Mouse (Mus musculus) hindbrain, embryonic 15.5 days (tissue): ENCODE data around the gene Smg5. TPM values are rescaled to one million over a fixed set of nuclear protein-coding genes. Genes with fewer than 3 reads are reported as not detected.
"Not testable (repeated sequence)": the region's sequence is repeated elsewhere in the genome, so short reads cannot be mapped to it uniquely, and the experiment has no call there.

Experiments
- ATAC-seq: fragments of 200-750 bp; cut with Nextera tagmentation; 2 replicates; pipeline ENCODE4 v1.8.0; 2017; ENCODE audit warnings: low read depth, moderate number of reproducible peaks, moderate TSS enrichment; ENCODE audit not compliant: low FRiP score
- H3K27ac ChIP-seq: fragments of 300-500 bp; sonication (generic); replicated peaks from 2 replicates; pipeline ENCODE4 v1.5.1; 2015; ENCODE audit warnings: mild to moderate bottlenecking, inconsistent platforms
- H3K27me3 ChIP-seq: fragments of 300-500 bp; sonication (generic); 2 replicates; pipeline ENCODE4 v1.6.1; 2015; ENCODE audit warnings: control low read depth, inconsistent platforms
- H3K36me3 ChIP-seq: fragments of 300-500 bp; sonication (generic); 2 replicates; pipeline ENCODE4 v1.6.1; 2015; ENCODE audit warnings: control low read depth, inconsistent platforms
- H3K4me1 ChIP-seq: fragments of 300-500 bp; sonication (generic); replicated peaks from 2 replicates; pipeline ENCODE4 v1.6.1; 2015; ENCODE audit warnings: control low read depth, inconsistent platforms
- H3K4me2 ChIP-seq: fragments of 300-500 bp; sonication (generic); 2 replicates; pipeline ENCODE4 v1.6.1; 2015; ENCODE audit warnings: moderate library complexity, mild to moderate bottlenecking, inconsistent platforms
- H3K4me3 ChIP-seq: fragments of 300-500 bp; sonication (generic); 2 replicates; pipeline ENCODE4 v1.5.1; 2015; ENCODE audit warnings: mild to moderate bottlenecking, inconsistent platforms
- H3K9ac ChIP-seq: fragments of 300-500 bp; sonication (generic); 2 replicates; pipeline ENCODE4 v1.6.1; 2015; ENCODE audit warnings: inconsistent platforms
- H3K9me3 ChIP-seq: fragments of 300-500 bp; sonication (generic); 2 replicates; pipeline ENCODE4 v1.6.1; 2016; ENCODE audit warnings: control low read depth, inconsistent platforms
- WGBS: fragments of 180-500 bp; shearing (Covaris S2); methylation state at CpG from one replicate; pipeline ENCODE4 v1.1.7; 2015; 5-methylcytosine and 5-hydroxymethylcytosine counted together
- polyA plus RNA-seq: library from polyadenylated mRNA; unstranded; fragments of >200 nt; fragmentation: Nextera tagmentation; extraction: Ambion mirVana; gene quantifications from 2 replicates; pipeline ENCODE4 v1.2.1, GENCODE M21; 2015

Gene Smg5
- polyA plus RNA-seq: 62.5 and 64.0 TPM in 2 replicates

DNA sequence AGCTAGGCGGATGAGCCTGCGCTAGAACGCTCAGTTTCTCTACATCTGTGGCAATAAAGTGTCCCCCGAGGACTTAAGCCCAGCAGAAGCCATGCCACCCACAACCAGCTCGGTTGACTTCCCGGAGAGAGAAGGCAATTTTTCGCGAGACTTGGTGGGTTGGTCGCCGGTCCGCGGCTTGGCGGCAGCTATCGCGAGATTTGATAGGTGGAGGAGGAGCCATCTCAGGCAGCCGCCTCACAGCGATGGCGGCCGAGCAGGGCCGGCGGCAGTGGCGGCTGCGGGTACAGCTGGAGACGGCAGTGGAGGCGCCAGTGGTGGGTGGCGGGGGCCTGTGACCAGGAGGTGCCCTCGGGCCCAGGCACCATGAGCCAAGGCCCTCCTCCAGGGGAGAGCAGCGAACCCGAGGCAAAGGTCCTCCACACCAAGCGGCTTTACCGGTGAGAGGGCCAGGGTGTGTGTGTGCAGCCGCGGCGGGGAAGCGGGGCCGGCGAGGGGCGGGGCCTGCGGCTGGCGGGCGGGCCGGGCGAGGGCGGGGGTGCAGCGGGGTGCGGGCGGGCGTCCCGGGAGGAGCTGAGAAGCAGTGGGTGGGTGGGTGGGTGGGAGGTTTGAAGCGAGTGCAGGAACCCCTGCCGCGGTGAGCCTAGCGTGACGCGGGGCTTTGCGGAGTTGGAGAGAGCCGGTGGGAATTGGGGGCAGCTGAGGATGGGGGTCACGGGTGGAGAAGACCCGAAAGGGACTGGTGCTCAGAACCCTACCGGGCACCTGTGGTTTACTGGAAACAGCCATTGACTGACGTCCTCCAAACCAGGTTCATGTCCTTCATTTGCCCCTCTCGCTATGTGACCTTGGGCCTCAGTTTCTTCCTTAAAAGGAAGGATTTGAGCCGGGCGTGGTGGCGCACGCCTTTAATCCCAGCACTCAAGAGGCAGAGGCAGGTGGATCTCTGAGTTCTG, at the start of gene Smg5, which contains the start of gene Tmem79:
Gene Smg5 (plus strand): TSS at position 203 of the 956 bp plus-strand sequence.
Gene Tmem79 (minus strand): TSS at position 91 of the 956 bp plus-strand sequence.
- ATAC-seq: peak; percentile 96
- Histone ChIP-seq H3K4me3 (peak within 1 kb of the TSS; percentile 62), H3K4me2 (peak within 1 kb of the TSS; percentile 78), H3K9me3 (no peaks in the 10 kb centered on the region), H3K9ac (peak within 1 kb of the TSS; percentile 79), H3K27ac (peak within 1 kb of the TSS; percentile 95), H3K4me1 (peaks cover 27% of the 10 kb centered on the region), H3K36me3 (no peaks in the 10 kb centered on the region), H3K27me3 (no peaks in the 10 kb centered on the region)
- WGBS: 2% methylated on average over 65 of the region's 66 CpGs

DNA sequence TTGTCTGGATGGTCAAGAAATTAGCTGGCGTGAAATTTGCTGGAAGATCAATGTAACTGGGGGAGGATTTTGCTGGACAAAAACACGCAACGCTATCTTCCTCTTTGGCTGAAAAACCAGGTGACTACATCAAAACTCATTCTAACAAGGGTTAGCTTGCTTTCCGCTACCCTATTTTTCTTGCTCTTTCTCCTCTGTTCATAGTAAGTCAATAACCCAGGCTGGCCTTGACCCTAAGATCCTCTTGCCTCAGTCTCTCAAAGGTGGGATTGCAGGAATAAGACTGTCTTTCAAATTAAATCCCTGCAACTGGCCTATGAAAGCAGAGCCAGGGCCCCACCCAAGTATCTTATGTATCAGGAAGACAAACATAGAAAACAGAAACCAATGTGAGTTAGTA, 49.0 kb upstream of the Smg5 start, which contains the start of gene Gm38392:
Gene Gm38392 (minus strand): TSS at position 101 of the 400 bp plus-strand sequence.
- no peak for ATAC-seq
- no peak within 1 kb of the TSS for H3K4me3 ChIP-seq
- H3K27me3 ChIP-seq: no peaks in the 10 kb centered on the region
- no peaks in the 10 kb centered on the region for H3K4me1 ChIP-seq
- H3K9ac ChIP-seq: no peak within 1 kb of the TSS
- no peaks in the 10 kb centered on the region for H3K36me3 ChIP-seq
- H3K27ac ChIP-seq: no peak within 1 kb of the TSS
- H3K4me2 ChIP-seq: no peak within 1 kb of the TSS
- H3K9me3 ChIP-seq: no peaks in the 10 kb centered on the region
- WGBS: 100% methylated on average over 4 of the region's 4 CpGs

DNA sequence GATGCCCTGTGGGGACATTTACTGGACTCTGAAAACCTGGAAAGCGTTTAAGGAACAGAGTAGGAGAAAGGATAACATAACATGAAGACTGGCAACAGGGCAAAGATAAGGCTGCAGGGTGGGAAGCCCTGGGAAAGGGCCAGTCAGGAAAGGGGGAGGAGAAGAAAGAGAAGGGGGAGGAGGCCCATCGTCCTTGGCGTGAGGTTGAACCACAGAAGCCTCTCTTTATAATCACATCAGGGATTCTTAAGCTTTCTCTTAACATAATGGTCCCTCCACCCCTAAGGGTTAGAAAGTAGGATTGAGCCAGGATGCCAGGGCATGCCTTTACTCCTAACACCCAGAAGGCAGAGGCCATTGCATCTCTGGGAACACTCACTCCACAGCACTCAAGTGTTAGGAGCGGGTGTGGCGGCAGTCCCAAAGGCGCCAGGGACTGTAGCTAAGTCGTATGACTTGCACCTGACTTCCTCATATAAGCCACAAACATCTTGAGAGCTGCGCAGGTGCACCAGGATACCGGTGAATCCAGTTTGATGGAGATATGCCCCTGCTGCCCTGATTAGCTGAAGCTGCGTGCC, 47.8 kb upstream of the Smg5 start:
- not testable (repeated sequence) for H3K27me3 ChIP-seq, H3K4me2 ChIP-seq, H3K4me3 ChIP-seq, H3K9ac ChIP-seq, H3K27ac ChIP-seq, ATAC-seq, H3K36me3 ChIP-seq, H3K9me3 ChIP-seq, H3K4me1 ChIP-seq
- 85% methylated on average over 9 of the region's 10 CpGs for WGBS

DNA sequence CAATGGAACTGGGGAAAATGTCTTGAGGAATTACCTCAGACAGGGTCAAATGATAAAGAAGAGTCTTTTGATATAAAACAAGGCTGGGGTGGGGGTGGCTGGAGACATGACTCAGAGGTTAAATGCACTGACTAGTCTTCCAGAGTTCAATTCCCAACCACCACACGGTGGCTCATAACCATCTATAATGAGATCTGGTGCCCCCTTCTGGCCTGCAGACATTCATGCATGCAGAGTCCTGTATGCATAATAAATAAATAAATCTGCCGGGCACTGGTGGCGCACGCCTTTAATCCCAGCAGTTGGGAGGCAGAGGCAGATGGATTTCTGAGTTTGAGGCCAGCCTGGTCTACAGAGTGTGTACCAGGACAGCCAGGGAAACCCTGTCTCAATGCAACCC, 44.1 kb upstream of the Smg5 start:
- Histone ChIP-seq H3K4me2 (no peak overlapping the region), H3K27me3 (no peaks in the 10 kb centered on the region), H3K4me3 (no peak overlapping the region), H3K4me1 (peaks cover 7% of the 10 kb centered on the region), H3K9me3 (no peaks in the 10 kb centered on the region), H3K27ac (no peak overlapping the region), H3K36me3 (no peaks in the 10 kb centered on the region), H3K9ac (no peak overlapping the region)
- no peak for ATAC-seq
- WGBS: 43% methylated on average over 4 of the region's 4 CpGs

DNA sequence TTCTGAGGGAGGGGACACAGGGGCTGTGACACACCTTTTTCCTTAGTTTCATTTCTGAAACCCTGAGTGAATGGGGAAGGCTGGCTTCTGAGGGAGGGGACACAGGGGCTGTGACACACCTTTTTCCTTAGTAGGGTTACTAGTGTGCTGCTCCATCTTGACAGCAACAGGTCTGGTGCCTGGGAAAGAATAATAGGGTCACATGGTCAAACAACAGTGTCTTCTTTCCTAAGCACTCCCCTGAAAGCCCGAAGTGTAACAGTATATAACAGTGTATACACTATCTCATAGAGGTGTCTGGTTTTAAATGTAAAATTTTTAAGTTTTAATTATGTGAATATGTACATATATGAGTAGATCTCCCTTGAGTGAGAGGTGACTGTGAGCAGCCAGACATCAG, 40.8 kb upstream of the Smg5 start:
- not testable (repeated sequence) for H3K27ac ChIP-seq, ATAC-seq, H3K27me3 ChIP-seq, H3K9me3 ChIP-seq
- Histone ChIP-seq H3K9ac (peak overlapping the region; percentile 57; the same call in 1 of the 2 replicates), H3K4me1 (peaks cover 26% of the 10 kb centered on the region), H3K36me3 (peaks cover 11% of the 10 kb centered on the region), H3K4me2 (peak overlapping the region; percentile 74), H3K4me3 (peak overlapping the region; percentile 76; the same call in 1 of the 2 replicates)
- 76% methylated on average over 1 of the region's 1 CpGs for WGBS

DNA sequence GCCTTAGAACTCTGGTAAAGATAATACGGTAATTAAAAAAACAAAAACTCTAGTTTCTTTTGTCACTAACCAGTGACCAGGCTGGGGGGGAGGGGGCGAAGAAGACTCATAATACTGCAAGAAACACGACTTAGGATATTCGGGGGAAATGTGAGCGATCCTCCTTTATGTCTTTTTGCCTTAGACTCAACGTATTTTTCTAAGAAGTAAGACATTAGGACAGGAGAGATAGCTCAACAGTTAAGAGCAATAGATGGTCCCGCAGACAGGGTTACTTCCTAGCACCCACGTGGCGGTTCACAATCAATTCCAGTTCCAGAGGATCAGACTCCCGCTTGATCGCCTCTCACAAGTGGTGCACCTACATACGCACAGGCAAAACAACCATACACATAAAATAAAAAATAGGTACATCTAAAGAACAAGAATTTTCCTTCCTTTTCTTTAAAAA, 39.9 kb upstream of the Smg5 start:
- Histone ChIP-seq H3K4me1 (peaks cover 26% of the 10 kb centered on the region), H3K4me3 (peak overlapping the region; percentile 76), H3K9ac (peak overlapping the region; percentile 57), H3K36me3 (peaks cover 20% of the 10 kb centered on the region), H3K4me2 (peak overlapping the region; percentile 74), H3K27ac (peak overlapping the region; percentile 88), H3K27me3 (no peaks in the 10 kb centered on the region), H3K9me3 (no peaks in the 10 kb centered on the region)
- ATAC-seq: peak; percentile 13; the same call in 1 of the 2 replicates
- 1% methylated on average over 12 of the region's 12 CpGs for WGBS

DNA sequence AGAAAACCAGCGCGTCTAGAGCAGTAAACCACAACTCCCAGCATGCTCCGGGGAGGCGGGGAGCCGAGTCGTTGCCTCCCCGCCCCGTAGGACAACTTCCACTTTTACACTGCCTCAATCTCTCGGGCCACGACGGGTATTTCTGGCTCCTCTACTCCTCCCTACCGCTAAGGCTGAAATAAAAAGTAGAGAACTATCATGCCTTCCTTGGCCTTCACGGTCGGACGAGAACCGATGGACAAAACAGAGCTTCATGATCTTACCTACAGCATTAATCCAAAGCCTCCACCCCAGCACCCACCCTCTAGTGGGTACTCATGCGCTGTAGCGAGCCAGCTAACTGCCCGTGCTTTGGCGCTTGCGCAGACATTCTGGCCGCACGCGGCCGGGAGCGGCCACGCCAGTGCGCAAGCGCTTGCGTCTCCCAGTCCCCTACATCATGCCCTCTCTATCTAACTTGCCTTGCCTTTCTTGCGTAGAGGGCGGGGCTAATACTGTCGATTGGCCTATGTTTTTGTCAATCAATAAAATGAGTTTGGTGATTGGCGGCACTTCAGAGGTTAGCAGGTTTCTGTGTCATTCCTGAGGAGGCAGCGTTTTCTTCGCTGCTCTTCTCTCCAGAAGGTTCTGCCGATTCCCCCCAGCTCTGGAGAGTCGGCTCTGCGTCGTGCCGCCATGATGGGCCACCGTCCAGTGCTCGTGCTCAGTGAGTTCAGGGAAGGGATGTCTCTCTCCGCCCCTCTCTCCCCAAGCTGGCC, 39.3 kb upstream of the Smg5 start, which contains the start of the genes Tsacc and Cct3:
Gene Tsacc (minus strand): TSS at position 439 of the 758 bp plus-strand sequence.
Gene Cct3 (plus strand): TSS at position 556 of the 758 bp plus-strand sequence.
- H3K27me3 ChIP-seq: no peaks in the 10 kb centered on the region
- peak; percentile 99 for ATAC-seq
- under 1% methylated on average over 44 of the region's 44 CpGs for WGBS

DNA sequence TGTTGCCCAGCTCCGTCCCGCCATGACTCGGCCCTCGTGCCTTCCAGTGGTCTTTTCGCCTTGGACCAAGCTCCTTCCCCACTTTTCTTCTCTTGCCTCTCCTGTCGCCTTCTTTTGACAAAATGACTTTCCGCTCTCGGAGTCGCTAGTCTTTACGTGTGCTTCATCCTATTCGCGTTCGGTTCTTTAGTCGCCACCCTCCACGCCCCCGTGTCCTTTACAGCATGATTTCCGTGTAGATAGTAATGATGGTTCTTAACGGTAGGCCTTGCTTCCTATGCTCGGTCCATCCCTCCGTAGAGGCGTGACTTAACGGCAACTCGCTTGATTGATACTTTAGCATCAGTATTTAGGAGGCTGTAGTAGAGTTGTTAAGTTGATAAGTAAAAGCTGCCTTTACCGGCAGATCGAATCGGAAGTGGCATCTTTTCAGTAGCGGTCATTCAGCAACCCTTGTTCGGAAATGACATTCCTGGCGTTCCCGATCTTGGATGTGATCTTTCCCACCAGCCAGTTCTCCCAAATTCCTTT, 38.7 kb upstream of the Smg5 start:
- peaks cover 26% of the 10 kb centered on the region for H3K4me1 ChIP-seq
- no peak for ATAC-seq
- no peaks in the 10 kb centered on the region for H3K27me3 ChIP-seq
- peaks cover 32% of the 10 kb centered on the region for H3K36me3 ChIP-seq
- no peaks in the 10 kb centered on the region for H3K9me3 ChIP-seq
- under 1% methylated on average over 30 of the region's 30 CpGs for WGBS
- peak overlapping the region; percentile 94 for H3K27ac ChIP-seq
- peak overlapping the region; percentile 76 for H3K4me3 ChIP-seq
- H3K4me2 ChIP-seq: peak overlapping the region; percentile 78
- H3K9ac ChIP-seq: peak overlapping the region; percentile 85

More for the DNA sequence above, 39.3 kb upstream of the Smg5 start, which contains the start of the genes Tsacc and Cct3:
- Histone ChIP-seq H3K9me3 (no peaks in the 10 kb centered on the region), H3K36me3 (peaks cover 26% of the 10 kb centered on the region), H3K4me1 (peaks cover 26% of the 10 kb centered on the region), H3K4me2 (peak within 1 kb of the TSS; percentile 78), H3K9ac (peak within 1 kb of the TSS; percentile 85), H3K4me3 (peak within 1 kb of the TSS; percentile 76), H3K27ac (peak within 1 kb of the TSS; percentile 94)

DNA sequence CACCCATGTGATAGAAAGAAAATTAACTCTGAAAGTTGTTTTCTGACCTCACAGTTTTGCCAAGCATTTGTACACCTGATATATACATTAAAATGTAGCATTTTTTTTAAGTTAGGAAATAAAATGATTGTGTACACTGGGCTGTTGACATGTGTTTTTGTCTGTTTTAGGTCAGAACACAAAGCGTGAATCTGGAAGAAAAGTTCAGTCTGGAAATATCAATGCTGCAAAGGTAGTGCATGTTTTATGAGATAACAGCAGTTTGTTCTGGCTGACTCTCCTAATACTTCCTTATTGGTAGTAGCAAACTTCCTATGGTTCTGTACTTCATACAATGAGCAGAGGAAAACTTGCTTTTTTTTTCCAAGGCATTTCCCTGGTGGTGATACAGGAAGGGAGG, 36.9 kb upstream of the Smg5 start:
- no peak overlapping the region for H3K9ac ChIP-seq
- H3K4me3 ChIP-seq: no peak overlapping the region
- peaks cover 47% of the 10 kb centered on the region for H3K36me3 ChIP-seq
- peaks cover 26% of the 10 kb centered on the region for H3K4me1 ChIP-seq
- ATAC-seq: no peak
- WGBS: 93% methylated on average over 1 of the region's 1 CpGs
- no peak overlapping the region for H3K4me2 ChIP-seq
- no peak overlapping the region for H3K27ac ChIP-seq
- no peaks in the 10 kb centered on the region for H3K9me3 ChIP-seq
- no peaks in the 10 kb centered on the region for H3K27me3 ChIP-seq

DNA sequence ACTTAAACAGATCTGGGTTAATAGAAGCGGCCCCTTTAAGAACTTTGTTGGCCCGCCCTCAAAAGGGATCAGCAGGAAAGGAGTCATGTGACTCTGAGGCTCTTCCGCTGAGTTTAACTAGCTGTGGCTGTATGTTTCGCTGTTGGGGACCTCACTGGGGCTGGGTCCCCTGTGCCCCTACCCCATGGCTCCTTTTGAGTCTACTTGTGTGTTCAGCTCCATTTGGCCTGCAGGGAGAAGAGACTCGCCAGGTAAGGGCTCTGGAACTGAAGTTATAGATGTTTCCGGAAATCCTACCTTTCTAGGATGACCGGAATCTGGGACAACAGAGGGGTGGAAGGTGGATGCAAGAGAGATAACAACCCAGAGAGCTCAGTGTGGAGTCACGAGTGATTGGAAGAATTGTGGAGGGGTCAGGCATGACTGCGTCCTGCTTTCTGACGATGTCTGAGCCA, 11.1 kb upstream of the Smg5 start, which contains the start of gene Glmp:
Gene Glmp (plus strand): TSS at position 73 of the 455 bp plus-strand sequence.
- Histone ChIP-seq H3K27me3 (no peaks in the 10 kb centered on the region), H3K4me3 (peak within 1 kb of the TSS; percentile 49), H3K9me3 (no peaks in the 10 kb centered on the region), H3K4me1 (peaks cover 15% of the 10 kb centered on the region), H3K36me3 (peaks cover 42% of the 10 kb centered on the region), H3K27ac (no peak within 1 kb of the TSS), H3K9ac (peak within 1 kb of the TSS; percentile 49), H3K4me2 (peak within 1 kb of the TSS; percentile 70)
- peak; percentile 87 for ATAC-seq
- WGBS: 1% methylated on average over 10 of the region's 10 CpGs

DNA sequence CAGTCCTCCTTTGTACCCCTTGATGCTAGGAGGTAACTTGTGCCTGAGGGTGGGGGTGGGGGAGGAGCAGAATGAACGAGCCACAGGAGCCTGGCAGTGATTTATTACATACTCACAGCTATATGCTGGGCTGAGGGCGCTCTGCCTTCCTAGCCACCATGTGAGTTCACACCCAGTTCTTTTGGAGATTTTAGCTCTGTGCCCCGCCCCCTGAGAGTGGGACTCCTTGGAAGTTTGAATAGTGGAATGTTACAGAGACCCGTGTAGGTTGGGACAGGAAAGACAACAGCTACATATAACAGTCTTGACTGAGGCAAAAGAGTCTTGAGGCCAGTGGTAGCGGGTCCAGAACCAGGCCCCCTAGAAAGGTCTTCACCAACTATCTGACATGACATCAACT, 7.1 kb upstream of the Smg5 start:
- WGBS: 70% methylated on average over 5 of the region's 5 CpGs
- no peak overlapping the region for H3K27ac ChIP-seq
- no peak overlapping the region for H3K4me3 ChIP-seq
- no peaks in the 10 kb centered on the region for H3K9me3 ChIP-seq
- H3K36me3 ChIP-seq: peaks cover 6% of the 10 kb centered on the region; the same call in 1 of the 2 replicates
- no peaks in the 10 kb centered on the region for H3K27me3 ChIP-seq
- peaks cover 15% of the 10 kb centered on the region for H3K4me1 ChIP-seq
- H3K4me2 ChIP-seq: no peak overlapping the region
- no peak overlapping the region for H3K9ac ChIP-seq
- ATAC-seq: no peak
